ENCODE assay signal across 17 mouse cellular contexts in genomic region chr6:76964998-76965432, GRCm38 (mm10).
A peak's percentile ranks its signal among the peaks of the same experiment; 100 is the strongest.
DNase-seq lines count a peak whose midpoint lies in the region; TF ChIP-seq lines count a peak whose summit lies in the region.
"Had no signal": no experiment of that assay in that cellular context is flagged by ENCODE, and none has a peak within 500 bp of the region (broad histone marks: within the 10 kb centered on the region; RNA-seq: fewer than 3 reads in every experiment).

No protein-coding gene starts in this region.

- WGBS in thymus, adult 2 months = 95% methylated on average over 5 of the region's 5 CpGs

- H3K4me1 ChIP-seq in thymus, adult 2 months (replicated peaks; ENCODE audit: control insufficient read depth, insufficient read depth, low read length) = no peaks in the 10 kb centered on the region
- H3K4me1 ChIP-seq: embryonic facial prominence, embryonic 12.5 days; hindbrain, embryonic 13.5 days; megakaryocyte, embryonic 14.5 days had no signal

- peak; percentile 25 for DNase-seq in left cerebral cortex, adult 11 months (ENCODE audit: low spot score)
- no peak for DNase-seq in left cerebral cortex, postnatal 4 days
- DNase-seq in brain, adult 2 months (ENCODE audit: low read depth, low spot score) = peak; percentile 84
- DNase-seq in cerebellum, adult 11 months = peak; percentile 20
- peak; percentile 27 to 54 for DNase-seq in cerebellum, postnatal 36 days
- no peak for DNase-seq in c-Kit-positive CD71-positive TER-119-positive erythroid progenitor cells, embryonic 14.5 days (ENCODE audit: low spot score)
- DNase-seq in thymus, adult 2 months = no peak
- DNase-seq in lung, postnatal 14 days = no peak
- DNase-seq: adrenal gland, adult 8-10 months; kidney, adult 11 months; kidney, postnatal 25 days; spleen, adult 18-20 months had no signal

- H3K27ac ChIP-seq in thymus, adult 2 months (ENCODE audit: control insufficient read depth, insufficient read depth, low read length) = no peak overlapping the region
- H3K27ac ChIP-seq: embryonic facial prominence, embryonic 12.5 days; hindbrain, embryonic 13.5 days; stomach, postnatal 0 days had no signal

- intact Hi-C loops in left cerebral cortex, postnatal 4 days (cut with DNase I) = no loop called here

- no peak for TF ChIP-seq CTCF in thymus, adult 2 months (IDR thresholded peaks at IDR 0.05; ENCODE audit: borderline replicate concordance, control insufficient read depth, extremely low read depth, insufficient read depth, low read length, poor library complexity)

- H3K4me3 ChIP-seq in thymus, adult 2 months (ENCODE audit: control insufficient read depth, insufficient read depth, low read length) = no peak overlapping the region
- H3K4me3 ChIP-seq: embryonic facial prominence, embryonic 12.5 days; hindbrain, embryonic 13.5 days; megakaryocyte, embryonic 14.5 days had no signal

- no peaks in the 10 kb centered on the region for H3K36me3 ChIP-seq in thymus, adult 2 months (ENCODE audit: control insufficient read depth, insufficient read depth, low read length)
- H3K36me3 ChIP-seq: embryonic facial prominence, embryonic 12.5 days; hindbrain, embryonic 13.5 days had no signal

- TF ChIP-seq POLR2A in thymus, adult 2 months (IDR thresholded peaks at IDR 0.05; ENCODE audit: control insufficient read depth, extremely low read depth, insufficient read depth, low read length, poor library complexity) = no peak

- no peaks in the 10 kb centered on the region for H3K27me3 ChIP-seq in thymus, adult 2 months (ENCODE audit: control insufficient read depth, insufficient read depth, low read length)
- H3K27me3 ChIP-seq: embryonic facial prominence, embryonic 12.5 days; hindbrain, embryonic 13.5 days; megakaryocyte, embryonic 14.5 days; Patski had no signal

Comparison
In these comparisons a context has a peak if more than half of its experiments do, and no peak if none do; other contexts are left out.
1. DNase-seq: peak in left cerebral cortex, adult 11 months (single experiment), brain, adult 2 months (single experiment), cerebellum, adult 11 months (single experiment) and cerebellum, postnatal 36 days (2 of 2); none in left cerebral cortex, postnatal 4 days (single experiment), c-Kit-positive CD71-positive TER-119-positive erythroid progenitor cells, embryonic 14.5 days (single experiment), thymus, adult 2 months (single experiment) and lung, postnatal 14 days (single experiment).